Mouse (Mus musculus): ENCODE measurements around the gene Ckm.

GRCm38 (mm10) chr7:19443344-19443743 is 38.8 kb downstream of the Ckm start:
- peak; percentile 77 to 97 (median 89) for TF ChIP-seq CTCF (IDR thresholded peaks at IDR 0.05 in 2 of 3, conservative IDR thresholded peaks at IDR 0.05 in 1 of 3; ENCODE audit: control insufficient read depth in 1 of 3, insufficient read depth in 1 of 3, low read depth in 2 of 3, low read length in 3 of 3, poor library complexity in 1 of 3, severe bottlenecking in 1 of 3)
- 0 out of 2 replicates have a peak, but pooled peaks have one; percentile 16 for TF ChIP-seq JUND (IDR thresholded peaks at IDR 0.05; ENCODE audit: low read depth, low read length)
- no peak for TF ChIP-seq CHD2 (IDR thresholded peaks at IDR 0.05; ENCODE audit: low read length)
- TF ChIP-seq ZC3H11A (IDR thresholded peaks at IDR 0.05; ENCODE audit: low read depth, low read length): peak; percentile 48
- TF ChIP-seq TAL1 (IDR thresholded peaks at IDR 0.05; ENCODE audit: low read length): no peak
- no peak for TF ChIP-seq MXI1 (IDR thresholded peaks at IDR 0.05; ENCODE audit: low read depth, low read length)
- no peak for TF ChIP-seq GATA1 (IDR thresholded peaks at IDR 0.05; ENCODE audit: low read depth, low read length)
- TF ChIP-seq NELFE (IDR thresholded peaks at IDR 0.05; ENCODE audit: low read depth, low read length): no peak
- no peak for TF ChIP-seq USF2 (IDR thresholded peaks at IDR 0.05; ENCODE audit: borderline replicate concordance in 1 of 2, insufficient read depth in 1 of 2, low read depth in 1 of 2, low read length in 2 of 2)
- no peak for TF ChIP-seq POLR2AphosphoS2 (IDR thresholded peaks at IDR 0.05; ENCODE audit: low read length)
- no peak for TF ChIP-seq SIN3A (IDR thresholded peaks at IDR 0.05; ENCODE audit: low read length)
- TF ChIP-seq MAFK (IDR thresholded peaks at IDR 0.05; ENCODE audit: borderline replicate concordance, low read depth, low read length): no peak
- TF ChIP-seq POLR2A (IDR thresholded peaks at IDR 0.05; ENCODE audit: control insufficient read depth in 1 of 2, insufficient read depth in 1 of 2, low read depth in 1 of 2, low read length in 2 of 2, poor library complexity in 1 of 2): no peak
